Mouse (Mus musculus) thymus, adult 2 months (tissue): Measurements from ENCODE around the gene Alox12b. TPM values are rescaled to one million over a fixed set of nuclear protein-coding genes. Genes with fewer than 3 reads are reported as not detected.
A peak's percentile ranks its signal among the peaks of the same experiment; 100 is the strongest.

ENCODE experiments used
- DNase-seq: peaks from one replicate; pipeline ENCODE4 v3.0.0; 2021
- H3K27ac ChIP-seq: fragments of 200-500 bp; 2 replicates; pipeline ENCODE4 v1.5.1; 2012; ENCODE audit warnings: low read length, control low read depth; ENCODE audit not compliant: control insufficient read depth, insufficient read depth
- H3K27me3 ChIP-seq: fragments of 200-500 bp; 2 replicates; pipeline ENCODE4 v1.6.1; 2012; ENCODE audit warnings: mild to moderate bottlenecking, low read length, moderate library complexity, mixed read lengths; ENCODE audit not compliant: control insufficient read depth, insufficient read depth
- H3K36me3 ChIP-seq: fragments of 200-500 bp; 2 replicates; pipeline ENCODE4 v1.6.1; 2012; ENCODE audit warnings: mild to moderate bottlenecking, low read length, moderate library complexity; ENCODE audit not compliant: control insufficient read depth, insufficient read depth
- H3K4me1 ChIP-seq: fragments of 200-500 bp; replicated peaks from 2 replicates; pipeline ENCODE4 v1.6.1; 2012; ENCODE audit warnings: low read length; ENCODE audit not compliant: control insufficient read depth, insufficient read depth
- H3K4me3 ChIP-seq: fragments of 200-500 bp; 2 replicates; pipeline ENCODE4 v1.5.1; 2012; ENCODE audit warnings: mild to moderate bottlenecking, low read length, control low read depth, moderate library complexity; ENCODE audit not compliant: control insufficient read depth, insufficient read depth
- CTCF ChIP-seq: fragments of 200-500 bp; IDR thresholded peaks from 2 replicates; pipeline ENCODE4 v1.5.1; 2012; ENCODE audit warnings: mild to moderate bottlenecking, control low read depth, low read length, moderate library complexity, borderline replicate concordance; ENCODE audit not compliant: control insufficient read depth, poor library complexity, insufficient read depth; ENCODE audit errors: extremely low read depth
- POLR2A ChIP-seq: fragments of 200-500 bp; IDR thresholded peaks from 2 replicates; pipeline ENCODE4 v1.6.1; 2012; ENCODE audit warnings: mild to moderate bottlenecking, low read length, control low read depth, moderate library complexity; ENCODE audit not compliant: control insufficient read depth, poor library complexity, insufficient read depth; ENCODE audit errors: extremely low read depth
- WGBS: fragments of 180-500 bp; shearing (Covaris S2); methylation state at CpG from one replicate; pipeline ENCODE4 v1.1.7; 2018; 5-methylcytosine and 5-hydroxymethylcytosine counted together
- polyA plus RNA-seq: library from polyadenylated mRNA; depleted of rRNA; stranded (reverse); fragments of >200 nt; gene quantifications from 2 replicates; pipeline ENCODE4 v1.2.3, GENCODE M21; 2012; rRNA removed

The Alox12b gene
- 1.00 and 1.1 TPM in 2 replicates for polyA plus RNA-seq

DNA sequence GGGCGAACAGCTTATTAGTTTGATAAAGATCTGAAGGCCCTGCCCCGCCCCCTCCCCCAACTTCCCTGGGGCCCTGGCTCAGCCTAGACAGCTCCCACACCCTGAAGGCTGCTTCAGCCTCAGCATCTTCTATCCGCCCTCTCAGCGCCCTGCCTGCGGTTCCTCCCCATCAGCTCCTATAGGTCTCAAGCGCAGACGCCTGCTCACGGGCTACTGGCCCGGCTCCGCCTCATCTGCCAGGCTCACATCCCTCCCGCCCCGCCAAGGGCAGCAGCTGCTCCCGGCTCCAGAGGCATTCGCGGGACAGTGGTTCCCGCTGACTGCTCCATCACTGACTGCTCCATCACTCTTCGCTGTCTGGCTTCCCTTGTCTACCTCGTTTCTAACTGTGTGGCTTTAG is at the start of gene Alox12b:
TSS of gene Alox12b (plus strand) at position 190 of the 400 bp plus-strand sequence.
- no peak within 1 kb of the TSS for H3K4me3 ChIP-seq
- TF ChIP-seq CTCF (no peak), POLR2A (no peak)
- DNase-seq = no peak
- H3K4me1 ChIP-seq = no peaks in the 10 kb centered on the region
- H3K36me3 ChIP-seq = no peaks in the 10 kb centered on the region
- H3K27me3 ChIP-seq = no peaks in the 10 kb centered on the region; the same call in 1 of the 2 replicates
- no peak within 1 kb of the TSS for H3K27ac ChIP-seq
- 10% methylated on average over 18 of the region's 18 CpGs for WGBS

DNA sequence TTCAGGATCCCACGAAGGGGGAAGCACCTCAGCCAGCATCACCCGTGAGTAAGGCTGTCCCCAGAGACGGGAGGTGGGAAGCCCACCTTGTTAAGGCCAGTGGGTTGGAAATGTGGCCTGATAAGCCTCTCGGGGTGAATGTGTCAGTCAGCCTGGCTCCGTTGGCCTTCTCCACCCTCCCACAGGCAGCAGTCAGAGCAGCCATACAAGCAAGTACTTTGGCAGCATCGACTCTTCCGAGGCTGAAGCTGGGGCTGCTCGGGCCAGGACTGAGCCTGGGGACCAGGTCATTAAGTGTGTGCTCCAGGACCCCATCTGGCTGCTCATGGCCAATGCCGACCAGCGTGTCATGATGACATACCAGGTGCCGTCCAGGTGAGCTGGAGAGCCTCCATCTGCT is 49.1 kb upstream of the Alox12b start:
- Histone ChIP-seq H3K4me1 (no peaks in the 10 kb centered on the region), H3K36me3 (peaks cover 49% of the 10 kb centered on the region), H3K27me3 (no peaks in the 10 kb centered on the region), H3K27ac (no peak overlapping the region), H3K4me3 (no peak overlapping the region)
- 94% methylated on average over 11 of the region's 11 CpGs for WGBS
- DNase-seq = no peak
- TF ChIP-seq POLR2A (no peak), CTCF (no peak)

DNA sequence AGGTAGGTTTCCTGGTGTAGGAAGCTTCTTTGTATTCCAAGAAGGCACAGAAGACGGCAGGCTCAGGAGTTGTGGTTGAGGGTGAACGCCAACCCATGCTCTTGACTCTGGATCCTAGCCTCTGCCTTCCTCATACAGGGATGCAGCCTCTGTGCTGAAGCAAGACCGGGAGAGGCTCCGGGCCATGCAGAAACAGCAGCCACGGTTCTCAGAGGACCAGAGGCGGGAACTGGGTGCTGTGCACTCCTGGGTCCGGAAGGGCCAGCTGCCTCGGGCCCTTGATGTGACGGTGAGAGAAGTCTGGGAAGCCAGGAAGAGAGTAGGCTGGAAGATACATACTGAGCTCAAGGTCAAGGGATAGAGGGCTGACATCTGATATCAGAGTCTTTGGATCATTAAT is 48.6 kb upstream of the Alox12b start:
- TF ChIP-seq CTCF (no peak), POLR2A (no peak)
- Histone ChIP-seq H3K4me1 (no peaks in the 10 kb centered on the region), H3K27ac (no peak overlapping the region), H3K4me3 (no peak overlapping the region), H3K36me3 (peaks cover 45% of the 10 kb centered on the region), H3K27me3 (no peaks in the 10 kb centered on the region)
- 95% methylated on average over 9 of the region's 9 CpGs for WGBS
- no peak for DNase-seq

DNA sequence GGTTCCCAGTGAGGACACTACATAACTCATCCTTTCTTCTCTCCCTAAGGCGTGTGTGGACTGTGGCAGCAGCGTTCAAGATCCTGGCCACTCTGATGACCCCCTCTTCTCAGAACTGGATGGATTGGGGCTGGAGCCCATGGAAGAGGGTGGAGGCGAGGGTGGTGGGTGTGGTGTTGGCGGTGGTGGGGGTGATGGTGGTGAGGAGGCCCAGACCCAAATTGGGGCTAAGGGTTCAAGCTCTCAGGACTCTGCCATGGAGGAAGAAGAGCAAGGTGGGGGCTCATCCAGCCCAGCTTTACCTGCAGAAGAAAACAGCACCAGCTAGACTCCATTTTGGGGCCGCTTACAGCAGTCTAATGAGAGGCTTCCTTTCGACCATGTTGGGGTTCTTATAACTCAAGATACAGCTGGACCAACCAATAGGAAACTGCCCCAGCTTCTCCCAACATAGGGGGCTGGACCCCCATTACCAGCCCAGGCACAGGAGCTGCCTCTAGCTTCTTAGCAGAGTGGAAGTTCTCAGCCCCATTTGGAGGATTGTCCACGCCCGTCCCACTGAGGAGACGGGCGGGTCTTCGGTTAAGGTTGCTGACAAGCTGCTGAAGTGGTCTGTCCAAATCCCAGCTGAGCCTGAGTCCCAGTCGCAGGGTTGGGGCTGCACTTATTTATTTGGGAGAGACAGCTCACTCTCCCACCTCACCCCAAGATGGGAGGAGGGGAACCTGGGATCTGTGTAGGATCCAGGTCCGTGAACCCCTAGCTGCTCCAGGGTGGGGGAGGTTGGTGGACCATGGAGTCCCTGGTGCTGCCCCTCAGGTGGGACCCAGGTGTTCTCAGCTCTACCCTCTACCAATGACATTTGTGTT is 47.5 kb upstream of the Alox12b start:
- H3K36me3 ChIP-seq = peaks cover 37% of the 10 kb centered on the region
- no peak for DNase-seq
- TF ChIP-seq CTCF = no peak
- no peak for TF ChIP-seq POLR2A
- 94% methylated on average over 13 of the region's 13 CpGs for WGBS
- no peaks in the 10 kb centered on the region for H3K4me1 ChIP-seq
- H3K27ac ChIP-seq = no peak overlapping the region
- no peak overlapping the region for H3K4me3 ChIP-seq
- no peaks in the 10 kb centered on the region for H3K27me3 ChIP-seq

DNA sequence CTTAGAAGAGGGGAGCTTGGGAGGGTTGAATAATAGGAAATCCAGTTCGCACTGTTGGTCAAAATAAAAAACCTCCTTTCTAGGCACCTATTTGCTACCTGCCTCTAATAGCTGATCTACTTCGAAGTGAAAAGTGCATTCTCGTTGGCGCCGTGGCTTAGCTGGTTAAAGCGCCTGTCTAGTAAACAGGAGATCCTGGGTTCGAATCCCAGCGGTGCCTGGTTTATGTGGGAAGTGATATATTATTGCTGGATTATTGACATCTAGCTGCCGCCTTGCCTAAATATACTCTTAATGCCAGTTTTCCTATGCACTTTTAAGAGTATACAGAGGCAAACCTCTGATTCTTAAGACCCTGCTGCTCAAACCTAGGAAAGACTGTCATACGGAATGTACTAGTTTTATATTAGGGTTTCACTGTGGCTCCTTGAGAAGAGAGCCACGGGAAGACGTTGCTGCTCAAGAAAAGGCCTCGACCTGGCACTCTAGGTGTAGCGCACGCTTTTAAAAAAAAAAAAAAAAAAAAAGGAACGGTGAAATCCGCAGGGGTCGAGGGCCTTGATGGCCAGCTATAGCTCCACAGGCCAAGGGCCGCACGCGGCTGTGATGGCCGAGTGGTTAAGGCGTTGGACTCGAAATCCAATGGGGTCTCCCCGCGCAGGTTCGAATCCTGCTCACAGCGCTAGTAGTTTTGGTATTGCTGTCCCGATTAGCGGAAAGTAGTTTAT is 46.3 kb upstream of the Alox12b start:
- H3K27me3 ChIP-seq = no peaks in the 10 kb centered on the region
- 3% methylated on average over 30 of the region's 30 CpGs for WGBS
- H3K4me3 ChIP-seq = peak overlapping the region; percentile 7; the same call in 1 of the 2 replicates
- H3K27ac ChIP-seq = no peak overlapping the region
- peaks cover 27% of the 10 kb centered on the region for H3K36me3 ChIP-seq
- TF ChIP-seq CTCF (no peak), POLR2A (no peak)
- DNase-seq = peak; percentile 82
- no peaks in the 10 kb centered on the region for H3K4me1 ChIP-seq

DNA sequence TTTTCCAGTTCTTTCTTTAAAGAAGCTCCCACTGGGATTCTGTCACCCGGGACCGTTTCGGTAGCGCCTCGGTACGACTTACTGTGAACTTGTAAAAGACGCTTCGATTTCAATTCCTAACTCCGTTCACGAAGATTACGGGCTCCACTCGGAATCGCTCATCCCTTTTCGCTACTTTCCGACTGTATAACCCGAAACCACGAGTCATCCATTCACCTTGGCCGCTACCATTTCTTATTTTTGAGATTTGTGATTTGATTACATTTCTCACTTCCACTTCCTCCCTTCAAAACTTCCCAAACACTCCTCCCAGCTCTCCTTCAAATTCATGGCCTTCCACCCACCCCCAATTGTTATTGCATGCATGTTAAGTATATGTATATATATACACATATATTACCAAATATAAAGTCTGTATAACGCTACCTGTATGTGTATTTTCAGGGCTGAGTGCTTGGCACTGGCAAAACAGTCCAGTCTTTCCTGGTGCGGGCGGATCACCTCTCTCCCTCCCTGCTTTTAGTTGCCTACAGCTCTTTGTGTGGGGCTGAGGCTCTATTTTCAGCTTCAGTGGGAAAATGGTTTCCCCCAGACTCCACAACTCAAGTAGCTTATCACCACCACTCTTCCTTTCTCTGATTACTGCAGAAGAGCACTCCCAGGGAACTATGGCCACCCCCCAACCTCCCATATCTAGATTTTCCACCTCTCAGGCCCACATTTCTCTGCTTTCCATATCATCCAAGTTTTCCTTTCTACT is 45.6 kb upstream of the Alox12b start:
- no peak for DNase-seq
- no peak overlapping the region for H3K27ac ChIP-seq
- no peak overlapping the region for H3K4me3 ChIP-seq
- no peak for TF ChIP-seq POLR2A
- no peak for TF ChIP-seq CTCF
- peaks cover 19% of the 10 kb centered on the region for H3K36me3 ChIP-seq
- H3K27me3 ChIP-seq = no peaks in the 10 kb centered on the region
- H3K4me1 ChIP-seq = no peaks in the 10 kb centered on the region
- 21% methylated on average over 21 of the region's 21 CpGs for WGBS
